Mouse (Mus musculus): Measurements from ENCODE around the gene Kif24. TPM values are rescaled to one million over a fixed set of nuclear protein-coding genes. Genes with fewer than 3 reads are reported as not detected.
"Not testable (repeated sequence)": the region's sequence is repeated elsewhere in the genome, so short reads cannot be mapped to it uniquely, and the experiment has no call there.

The Kif24 gene
- total RNA-seq, 2 experiments from 2014 or later: 2.0 to 2.3 TPM

GRCm38 (mm10) chr4:41493464-41494116 lies 28.9 kb upstream of the Kif24 start:
- DNase-seq (ENCODE audit: low spot score in 2 of 2): no peak

GRCm38 (mm10) chr4:41492951-41493350 lies 28.3 kb upstream of the Kif24 start:
- DNase-seq (ENCODE audit: low spot score in 2 of 2): no peak

GRCm38 (mm10) chr4:41481601-41482017 lies 16.9 kb upstream of the Kif24 start:
- no peak for DNase-seq (ENCODE audit: low spot score in 2 of 2)

- no peak for DNase-seq (ENCODE audit: low spot score in 2 of 2)
Measured at GRCm38 (mm10) chr4:41480254-41480653, 15.6 kb upstream of the Kif24 start.

GRCm38 (mm10) chr4:41479456-41479804 lies 14.7 kb upstream of the Kif24 start:
- DNase-seq (ENCODE audit: low spot score in 2 of 2): no peak

- DNase-seq (ENCODE audit: low spot score in 2 of 2): no peak
Measured at GRCm38 (mm10) chr4:41478751-41479455, 14.2 kb upstream of the Kif24 start.

GRCm38 (mm10) chr4:41477648-41478160 lies 13.0 kb upstream of the Kif24 start:
- no peak for DNase-seq (ENCODE audit: low spot score in 2 of 2)

- DNase-seq (ENCODE audit: low spot score in 2 of 2): no peak
Measured at GRCm38 (mm10) chr4:41471384-41471689, 6.7 kb upstream of the Kif24 start.

GRCm38 (mm10) chr4:41470684-41471383 lies 6.1 kb upstream of the Kif24 start:
- peak in 1 of 2 experiments; percentile 47 for DNase-seq (ENCODE audit: low spot score in 2 of 2)

- DNase-seq (ENCODE audit: low spot score in 2 of 2): no peak
Measured at GRCm38 (mm10) chr4:41470051-41470683, 5.5 kb upstream of the Kif24 start.

- no peak for DNase-seq (ENCODE audit: low spot score in 2 of 2)
Measured at GRCm38 (mm10) chr4:41469199-41469598, 4.5 kb upstream of the Kif24 start.

GRCm38 (mm10) chr4:41468396-41469080 lies 3.9 kb upstream of the Kif24 start:
- DNase-seq (ENCODE audit: low spot score in 2 of 2): peak; percentile 71 to 80

GRCm38 (mm10) chr4:41465287-41465665 lies 589 bp upstream of the Kif24 start:
- no peak for DNase-seq (ENCODE audit: low spot score in 2 of 2)

- not testable (repeated sequence) for DNase-seq (ENCODE audit: low spot score in 2 of 2)
Measured at GRCm38 (mm10) chr4:41463051-41463738, 1.5 kb downstream of the Kif24 start.

GRCm38 (mm10) chr4:41460690-41461089 lies 4.0 kb downstream of the Kif24 start:
- no peak for DNase-seq (ENCODE audit: low spot score in 2 of 2)

- DNase-seq (ENCODE audit: low spot score in 2 of 2): no peak
Measured at GRCm38 (mm10) chr4:41447595-41447994, 17.1 kb downstream of the Kif24 start.

GRCm38 (mm10) chr4:41442790-41443302 lies 21.8 kb downstream of the Kif24 start:
- no peak for DNase-seq (ENCODE audit: low spot score in 2 of 2)

- DNase-seq (ENCODE audit: low spot score in 2 of 2): no peak
Measured at GRCm38 (mm10) chr4:41438931-41439330, 25.8 kb downstream of the Kif24 start.

- DNase-seq (ENCODE audit: low spot score in 2 of 2): no peak
Measured at GRCm38 (mm10) chr4:41416966-41417365, 47.7 kb downstream of the Kif24 start.

GRCm38 (mm10) chr4:41409341-41409740 lies 55.3 kb downstream of the Kif24 start:
- DNase-seq (ENCODE audit: low spot score in 2 of 2): no peak

Data from layer of hippocampus, postnatal 10 days (tissue).